Mouse (Mus musculus) thymus, postnatal 14 days (tissue): ENCODE measurements around the gene Mybbp1a.

Experiments
- DNase-seq: peaks from one replicate; pipeline ENCODE4 v3.0.0; 2021

Mybbp1a gene

DNA sequence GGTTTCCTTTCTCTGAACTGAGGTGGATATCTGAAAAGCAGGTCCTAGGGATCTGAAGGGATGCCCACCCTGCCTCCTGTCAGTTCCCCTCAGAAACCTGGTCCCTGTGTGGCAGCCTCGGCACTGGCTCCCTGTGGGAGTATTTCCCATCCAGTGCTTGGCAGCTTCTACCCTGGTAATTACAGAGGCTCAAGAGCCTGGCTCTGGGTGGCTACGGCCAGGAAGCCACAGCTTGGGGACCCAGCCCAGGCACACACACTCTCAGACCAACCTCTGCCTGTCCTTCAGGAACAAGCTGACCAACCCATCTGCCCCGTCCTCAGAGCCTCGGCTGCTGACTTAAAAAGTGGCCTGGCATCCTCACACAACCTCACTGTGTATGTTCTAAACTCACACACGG is 40.2 kb downstream of the Mybbp1a start:
- no peak for DNase-seq

DNA sequence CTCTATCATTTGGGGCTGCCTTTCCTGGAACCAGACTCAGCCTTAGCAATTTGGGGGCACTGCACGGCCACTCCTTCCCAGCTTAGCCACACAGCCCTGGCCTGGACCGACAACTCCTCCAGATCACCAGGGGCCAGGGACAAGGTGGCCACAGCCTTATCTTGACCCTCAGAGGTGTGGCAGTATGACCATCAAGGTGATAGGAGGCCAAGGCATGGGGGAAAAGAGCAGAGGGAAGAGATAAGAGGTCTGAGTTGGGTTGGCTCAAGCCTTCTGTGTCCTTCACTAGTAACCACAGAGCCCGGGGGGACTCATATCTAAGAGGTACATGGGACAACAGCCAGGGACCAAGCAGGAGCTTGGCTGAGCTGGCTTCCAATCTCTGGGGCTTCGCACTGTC is 40.8 kb downstream of the Mybbp1a start:
- DNase-seq, result no peak

DNA sequence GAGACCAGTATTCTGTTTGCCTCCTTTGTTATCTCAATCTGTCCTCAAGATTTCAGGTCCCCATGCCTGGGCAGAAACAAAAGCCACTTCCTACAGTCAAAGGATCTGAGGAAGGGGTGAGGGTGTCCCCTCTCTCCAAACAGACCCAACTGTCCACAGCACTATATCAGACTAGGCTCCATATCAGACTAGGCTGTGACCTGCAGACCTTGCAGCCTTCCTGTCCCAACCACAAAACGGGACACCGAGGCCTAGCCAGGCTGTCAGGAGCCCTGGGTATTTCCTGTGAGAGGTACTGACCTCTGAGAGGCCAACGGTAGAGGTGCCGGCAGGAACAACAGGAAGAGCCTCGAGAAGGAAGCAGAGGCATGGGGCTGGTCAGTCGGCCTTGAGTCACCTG is 43.4 kb downstream of the Mybbp1a start:
- DNase-seq, result no peak

DNA sequence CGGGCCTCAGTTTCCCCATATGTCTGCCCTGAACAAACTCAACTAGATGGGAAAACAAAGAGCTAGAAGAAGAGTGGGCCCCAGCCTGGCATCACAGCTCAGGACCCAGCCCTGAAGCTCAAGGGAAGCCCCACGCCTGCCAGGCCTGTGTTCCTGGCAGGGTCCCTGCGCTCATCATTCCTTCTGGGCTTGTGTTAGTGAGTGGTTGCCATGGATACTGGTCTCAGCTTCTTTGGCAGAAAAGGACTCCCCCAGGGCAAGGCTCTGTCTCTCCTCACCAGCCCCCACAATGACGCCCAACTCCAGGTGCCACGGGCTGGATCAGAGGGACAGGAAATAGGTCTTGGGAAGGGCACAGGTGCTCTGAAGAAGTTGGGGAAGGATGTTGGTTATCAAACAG is 44.0 kb downstream of the Mybbp1a start:
- no peak for DNase-seq

DNA sequence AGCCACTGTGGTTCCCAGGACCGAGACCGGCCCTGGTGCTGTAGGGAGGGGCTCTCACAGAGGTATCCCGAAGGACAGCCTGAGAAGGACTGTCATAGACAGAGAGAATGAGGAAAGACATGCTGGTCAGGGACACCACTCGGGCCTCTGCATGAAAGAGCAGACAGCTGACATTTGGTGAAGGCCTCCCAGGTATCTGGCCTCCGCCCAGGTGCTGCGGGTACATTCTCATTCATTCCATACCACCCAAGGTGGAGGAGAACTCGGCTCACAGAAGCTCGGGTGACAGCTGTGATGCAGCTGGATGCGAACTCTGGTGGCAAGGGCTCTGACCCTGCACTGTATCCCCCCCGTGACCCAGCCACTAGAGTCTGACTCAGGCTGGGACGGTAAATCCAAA is 44.8 kb downstream of the Mybbp1a start:
- DNase-seq, result no peak

DNA sequence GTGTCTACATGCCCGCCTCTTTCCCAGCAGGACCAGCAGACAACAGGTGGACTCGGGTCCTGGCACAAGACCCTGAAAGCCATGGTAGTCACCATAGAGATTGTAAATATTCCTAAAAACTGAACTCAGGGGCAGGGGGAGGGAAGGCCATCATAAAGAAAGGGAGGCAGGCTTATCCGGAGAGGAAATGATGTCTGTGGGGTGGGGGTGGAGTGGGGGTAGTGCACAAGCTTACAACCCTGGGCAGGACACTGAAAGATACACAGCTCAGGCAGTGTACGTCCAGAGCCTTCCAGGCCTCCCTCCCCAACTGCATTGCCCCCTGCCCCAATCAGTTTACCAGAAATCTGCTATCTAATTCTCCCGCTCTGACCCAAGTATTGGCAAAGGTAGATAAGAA is 46.0 kb downstream of the Mybbp1a start:
- no peak for DNase-seq

DNA sequence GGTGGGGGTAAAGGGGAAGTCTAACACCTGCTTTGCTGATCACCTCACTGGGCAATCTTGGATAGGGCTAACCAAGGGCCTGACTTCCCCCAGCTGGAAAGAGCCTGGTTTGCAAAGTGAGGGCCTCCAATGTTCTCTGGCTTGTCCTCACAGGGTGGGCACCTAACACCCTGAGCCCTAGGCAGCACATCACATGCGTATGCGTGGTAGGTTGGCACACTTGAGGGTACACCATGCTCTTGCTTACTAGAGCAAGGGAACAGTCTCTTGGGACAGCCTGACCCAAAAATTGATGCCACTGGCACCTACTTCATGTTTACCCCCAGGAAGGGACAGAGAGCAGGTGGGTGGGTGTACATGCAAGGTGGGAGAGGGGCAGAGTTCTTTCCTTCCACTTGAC is 46.6 kb downstream of the Mybbp1a start:
- DNase-seq, result no peak

DNA sequence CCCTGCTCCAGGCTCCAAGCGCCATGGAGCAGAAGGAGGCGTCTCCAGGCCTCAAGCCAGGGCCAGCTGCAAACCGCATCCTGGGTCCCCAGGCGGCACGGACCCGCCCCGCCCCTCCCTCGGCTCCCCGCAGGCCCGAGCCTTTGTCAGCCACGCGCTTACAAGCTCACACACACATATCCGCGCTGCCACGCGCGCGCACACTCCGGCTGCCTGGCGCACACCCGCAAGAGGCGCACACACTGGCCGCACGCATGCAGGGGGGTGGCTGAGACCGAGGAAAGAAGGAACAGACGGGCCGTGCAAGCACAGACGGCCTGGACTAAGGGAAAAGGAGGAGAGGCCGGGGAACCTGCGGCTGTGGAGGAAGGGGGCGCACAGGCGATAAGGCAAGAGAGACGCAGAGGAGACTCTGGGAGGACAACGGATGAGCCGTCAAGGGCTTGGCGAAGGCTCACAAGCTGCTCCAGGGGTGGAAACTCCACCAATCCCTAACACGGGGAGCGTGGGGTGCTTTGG is 47.7 kb downstream of the Mybbp1a start:
- DNase-seq, result peak; percentile 15

DNA sequence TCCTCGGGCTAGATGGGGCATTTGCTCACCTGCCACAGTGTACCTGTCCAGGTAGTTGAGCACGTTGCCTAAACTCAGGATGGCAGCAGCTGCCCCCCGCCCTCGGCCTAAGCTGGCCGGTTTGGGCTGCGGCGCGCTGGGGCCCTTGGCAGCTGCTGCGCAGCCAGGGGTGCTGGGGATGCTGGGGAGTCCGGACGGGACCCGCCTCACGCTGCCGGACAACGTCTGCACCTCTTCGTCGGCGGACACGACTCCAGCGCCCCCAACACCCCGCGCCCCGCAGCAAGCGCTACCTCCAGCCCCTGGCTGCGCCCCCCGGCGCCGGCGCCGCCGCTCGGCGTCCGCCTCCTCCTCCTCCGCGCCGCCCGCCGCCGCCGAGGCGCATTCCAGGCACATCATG is 48.2 kb downstream of the Mybbp1a start:
- peak; percentile 22 for DNase-seq

DNA sequence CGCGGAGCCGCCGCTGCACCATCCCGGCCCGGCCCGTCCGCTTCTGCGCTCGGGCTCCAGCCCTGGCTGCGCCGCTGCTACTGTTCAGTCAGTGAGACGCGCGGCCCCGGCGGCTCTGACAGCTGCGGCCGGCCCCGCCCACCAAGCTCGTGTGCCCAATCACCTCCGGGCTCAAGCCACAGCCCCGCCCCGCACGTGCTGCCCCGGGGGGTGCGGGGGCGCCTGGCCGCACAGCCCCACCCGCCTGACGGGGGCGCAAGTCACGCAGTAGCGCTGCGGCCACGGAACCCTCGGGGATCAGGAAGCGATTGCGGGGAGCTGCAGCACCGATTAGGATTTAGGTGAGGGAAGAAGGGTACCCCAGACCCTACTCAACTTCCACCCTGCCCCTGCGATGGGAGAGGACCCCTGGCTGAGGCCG is 48.7 kb downstream of the Mybbp1a start, which contains the start of gene Spns2:
Gene Spns2, minus strand, starts transcription at position 24 of the 421 bp plus-strand sequence.
- DNase-seq, result peak; percentile 91

DNA sequence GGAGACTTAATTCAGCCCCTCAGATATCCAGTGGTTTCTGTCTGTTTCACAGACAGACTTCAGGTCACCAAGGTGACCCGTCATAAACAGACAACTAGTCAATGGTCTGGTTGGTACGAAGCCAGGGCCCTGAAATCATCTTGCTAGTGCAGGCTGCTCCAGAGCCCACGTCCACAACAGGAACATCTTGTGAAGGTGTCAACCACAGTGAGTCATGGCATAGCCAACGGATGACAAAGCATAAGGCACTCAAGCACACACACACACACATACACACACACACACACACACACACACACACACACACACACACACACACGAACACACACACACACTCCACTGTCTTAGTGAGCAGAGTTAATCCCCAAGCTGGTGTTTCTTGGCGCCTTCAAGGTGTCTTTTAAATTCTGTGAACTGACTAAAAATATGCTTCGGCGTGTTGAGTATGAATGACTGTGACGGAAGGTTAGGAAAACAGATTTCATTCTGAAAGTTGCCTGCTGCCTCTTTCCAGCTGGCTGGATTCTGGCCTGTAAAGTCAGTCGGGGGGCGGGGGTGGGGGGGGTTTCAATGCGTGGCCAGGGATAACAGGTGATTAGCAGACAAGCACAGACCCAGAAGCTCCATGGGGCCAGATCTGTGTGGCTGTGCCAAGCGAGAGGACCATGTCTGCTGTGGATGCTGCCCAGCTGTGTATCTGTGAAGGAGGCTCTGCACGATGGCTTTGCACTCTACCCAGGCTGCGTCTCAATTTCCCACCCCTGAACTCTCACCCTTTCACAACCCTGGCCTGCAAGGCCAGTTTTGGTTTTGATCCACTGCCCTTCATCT is 50.2 kb downstream of the Mybbp1a start:
- DNase-seq, result no peak

DNA sequence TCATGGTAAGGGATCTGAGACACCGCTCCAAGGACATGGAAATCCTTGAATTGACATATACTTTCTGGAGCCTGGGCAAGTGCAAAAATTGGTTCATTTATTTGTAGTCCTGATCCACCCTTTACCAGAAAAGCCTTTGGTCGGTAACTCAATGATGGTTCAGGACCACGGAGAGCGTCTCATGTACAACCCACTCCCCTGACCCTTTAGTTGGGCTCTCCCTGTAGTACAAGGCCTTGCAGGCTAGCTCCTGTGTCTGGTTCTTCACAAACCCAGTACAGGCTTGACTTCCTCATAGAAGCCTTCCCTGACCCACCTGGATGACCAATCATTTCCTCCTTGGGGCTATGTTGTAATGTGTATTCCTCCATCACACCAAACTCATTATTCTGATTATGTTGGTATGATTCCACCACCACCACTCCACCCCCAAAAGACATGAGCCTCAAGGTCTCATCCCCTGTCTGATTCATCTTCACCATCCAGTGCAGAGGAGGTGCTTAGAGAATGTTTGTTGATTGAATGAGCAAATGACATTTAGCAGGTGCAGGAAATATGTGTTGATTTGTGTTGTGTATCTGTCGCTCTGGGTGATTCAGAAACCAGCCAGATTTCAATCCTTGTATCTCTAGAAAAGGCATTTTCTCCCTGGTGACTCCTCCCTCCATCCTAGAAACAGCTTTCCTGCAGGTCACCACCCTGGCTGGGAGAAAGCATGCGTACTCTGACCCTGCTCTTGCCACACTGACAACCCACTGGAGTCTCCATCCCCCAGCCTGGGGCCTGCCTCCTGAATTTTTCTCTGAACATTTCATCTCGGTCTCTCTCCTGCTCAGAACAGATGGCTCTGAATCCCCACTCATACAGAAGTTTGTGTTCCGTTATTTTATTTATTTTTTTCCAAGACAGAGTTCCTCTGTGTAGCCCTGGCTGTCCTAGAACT is 53.2 kb downstream of the Mybbp1a start:
- DNase-seq, result no peak

DNA sequence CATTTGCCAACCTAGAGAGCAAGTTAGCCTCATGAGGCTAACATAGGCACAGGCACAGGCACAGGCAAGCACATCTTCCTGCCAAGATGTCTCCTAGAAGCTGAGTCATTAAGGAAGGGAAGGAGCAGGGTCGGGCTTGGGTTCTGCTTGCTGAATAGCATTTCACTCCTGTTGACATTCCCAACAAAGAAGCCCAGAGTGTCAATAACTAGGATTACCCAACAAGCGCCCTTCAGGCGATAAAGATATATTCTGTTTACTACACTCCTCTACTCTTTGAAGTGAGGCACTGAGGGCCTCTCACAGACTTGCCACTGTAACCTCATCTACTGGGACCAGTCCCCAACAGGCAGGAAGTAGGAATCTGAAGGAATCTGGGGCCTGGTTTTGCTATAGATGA is 54.9 kb downstream of the Mybbp1a start:
- DNase-seq, result no peak

DNA sequence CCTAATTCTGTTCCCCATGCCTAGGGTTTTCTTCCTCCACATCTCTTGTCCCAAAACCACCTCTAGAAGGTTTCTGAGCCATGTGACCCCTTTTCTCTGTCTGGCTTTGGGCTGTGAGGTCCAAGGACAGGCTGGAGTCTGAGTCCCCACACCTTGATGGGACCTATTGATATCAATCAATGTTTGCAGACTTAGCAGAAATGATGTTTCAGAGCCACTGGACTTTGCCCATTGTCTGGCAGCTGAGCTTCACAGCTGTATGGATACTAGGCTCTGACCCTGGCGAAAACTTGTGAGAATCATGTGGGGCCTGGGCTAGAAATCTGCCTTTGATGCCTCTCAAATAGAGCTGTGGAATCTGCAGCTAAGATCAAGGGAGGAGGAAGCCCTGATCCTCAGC is 55.6 kb downstream of the Mybbp1a start:
- no peak for DNase-seq

DNA sequence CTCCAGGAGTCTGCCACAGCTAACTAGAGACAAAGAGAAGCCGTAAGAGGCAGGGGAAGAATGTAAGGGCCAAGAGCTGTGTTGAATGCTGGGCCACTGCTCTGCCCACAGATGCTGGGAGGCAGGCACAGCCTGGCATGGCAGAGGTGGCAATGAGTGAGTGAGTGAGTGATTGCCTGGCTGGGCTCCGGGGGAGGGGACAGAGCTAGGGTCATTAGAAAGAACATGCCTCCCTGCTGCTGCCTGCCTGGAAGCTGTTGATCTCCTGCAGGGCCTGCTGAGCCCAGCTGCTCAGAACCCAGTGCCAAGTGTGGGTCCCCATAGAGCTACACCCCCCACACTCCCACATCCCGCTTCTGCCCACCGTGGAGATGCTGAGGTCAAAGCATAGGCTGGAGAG is 56.2 kb downstream of the Mybbp1a start:
- DNase-seq, result no peak

DNA sequence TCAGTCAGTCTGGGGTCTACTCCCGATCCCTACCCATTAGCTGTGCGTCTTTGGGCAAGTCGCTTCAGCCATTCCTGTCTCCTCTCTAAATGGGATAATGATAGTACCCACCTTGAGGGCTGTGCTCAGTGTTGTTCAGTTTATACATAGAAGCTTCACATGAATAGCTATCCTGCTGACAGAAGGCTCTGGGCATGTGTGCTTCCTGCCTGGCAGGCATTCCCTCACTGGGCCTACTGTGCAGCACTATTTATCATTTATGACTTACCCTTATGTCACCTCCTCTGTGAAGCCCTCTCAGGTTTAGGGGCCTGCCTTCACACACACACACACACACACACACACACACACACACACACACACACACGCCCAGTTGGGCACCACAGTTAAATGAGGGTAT is 59.0 kb downstream of the Mybbp1a start:
- no peak for DNase-seq
